Mouse (Mus musculus): ENCODE data around the gene Ddx24. TPM values are rescaled to one million over a fixed set of nuclear protein-coding genes. Genes with fewer than 3 reads are reported as not detected.

Ddx24 gene
- polyA plus RNA-seq, 1 experiment, result 37.5 TPM

- TF ChIP-seq POLR2A (IDR thresholded peaks at IDR 0.05; ENCODE audit: low read depth, low read length) (no peak), CTCF (conservative IDR thresholded peaks at IDR 0.05; ENCODE audit: insufficient read depth, insufficient read length, low read depth, low read length) (no peak)
- Histone ChIP-seq H3K4me3 (ENCODE audit: insufficient read depth, low read depth, low read length) (no peak overlapping the region), H3K36me3 (ENCODE audit: control insufficient read depth, insufficient read depth, low read length) (0 out of 2 replicates have a peak, but pooled peaks cover 2% of the 10 kb centered on the region), H3K27ac (ENCODE audit: insufficient read depth, low read depth, low read length) (no peak overlapping the region), H3K4me1 (ENCODE audit: control insufficient read depth, insufficient read depth, low read length) (no peaks in the 10 kb centered on the region), H3K27me3 (replicated peaks; ENCODE audit: control insufficient read depth, insufficient read depth, low read length) (no peaks in the 10 kb centered on the region)
- DNase-seq, result no peak
- 90% methylated on average over 10 of the region's 10 CpGs for WGBS
These were observed 17.5 kb downstream of the Ddx24 start for GRCm38 (mm10) chr12:103408144-103408543.

GRCm38 (mm10) chr12:103407720-103408119 is 17.9 kb downstream of the Ddx24 start, which contains the start of gene 9330161L09Rik:
Gene 9330161L09Rik (minus strand): TSS chr12:103407820.
- no peak for TF ChIP-seq CTCF (conservative IDR thresholded peaks at IDR 0.05; ENCODE audit: insufficient read depth, insufficient read length, low read depth, low read length)
- TF ChIP-seq POLR2A (IDR thresholded peaks at IDR 0.05; ENCODE audit: low read depth, low read length), result no peak
- 87% methylated on average over 4 of the region's 4 CpGs for WGBS

GRCm38 (mm10) chr12:103404131-103404530 is 21.5 kb downstream of the Ddx24 start:
- Histone ChIP-seq H3K4me3 (ENCODE audit: insufficient read depth, low read depth, low read length) (no peak overlapping the region), H3K36me3 (ENCODE audit: control insufficient read depth, insufficient read depth, low read length) (no peaks in the 10 kb centered on the region), H3K4me1 (ENCODE audit: control insufficient read depth, insufficient read depth, low read length) (no peaks in the 10 kb centered on the region), H3K27ac (ENCODE audit: insufficient read depth, low read depth, low read length) (no peak overlapping the region), H3K27me3 (replicated peaks; ENCODE audit: control insufficient read depth, insufficient read depth, low read length) (no peaks in the 10 kb centered on the region)
- WGBS, result 83% methylated on average over 18 of the region's 18 CpGs
- no peak for TF ChIP-seq CTCF (conservative IDR thresholded peaks at IDR 0.05; ENCODE audit: insufficient read depth, insufficient read length, low read depth, low read length)
- TF ChIP-seq POLR2A (IDR thresholded peaks at IDR 0.05; ENCODE audit: low read depth, low read length), result no peak
- DNase-seq, result no peak

More at GRCm38 (mm10) chr12:103407720-103408119, 17.9 kb downstream of the Ddx24 start, which contains the start of gene 9330161L09Rik:
- DNase-seq, result no peak
- Histone ChIP-seq H3K36me3 (ENCODE audit: control insufficient read depth, insufficient read depth, low read length) (0 out of 2 replicates have a peak, but pooled peaks cover 2% of the 10 kb centered on the region), H3K27ac (ENCODE audit: insufficient read depth, low read depth, low read length) (no peak within 1 kb of the TSS), H3K4me3 (ENCODE audit: insufficient read depth, low read depth, low read length) (no peak within 1 kb of the TSS), H3K27me3 (replicated peaks; ENCODE audit: control insufficient read depth, insufficient read depth, low read length) (no peaks in the 10 kb centered on the region), H3K4me1 (ENCODE audit: control insufficient read depth, insufficient read depth, low read length) (no peaks in the 10 kb centered on the region)

GRCm38 (mm10) chr12:103396751-103397150 is 28.9 kb downstream of the Ddx24 start:
- WGBS, result 83% methylated on average over 7 of the region's 7 CpGs
- H3K4me3 ChIP-seq (ENCODE audit: insufficient read depth, low read depth, low read length), result no peak overlapping the region
- no peaks in the 10 kb centered on the region for H3K36me3 ChIP-seq (ENCODE audit: control insufficient read depth, insufficient read depth, low read length)
- TF ChIP-seq CTCF (conservative IDR thresholded peaks at IDR 0.05; ENCODE audit: insufficient read depth, insufficient read length, low read depth, low read length) (no peak), POLR2A (IDR thresholded peaks at IDR 0.05; ENCODE audit: low read depth, low read length) (no peak)
- peaks cover 7% of the 10 kb centered on the region for H3K4me1 ChIP-seq (ENCODE audit: control insufficient read depth, insufficient read depth, low read length)
- no peaks in the 10 kb centered on the region for H3K27me3 ChIP-seq (replicated peaks; ENCODE audit: control insufficient read depth, insufficient read depth, low read length)
- H3K27ac ChIP-seq (ENCODE audit: insufficient read depth, low read depth, low read length), result no peak overlapping the region
- no peak for DNase-seq

GRCm38 (mm10) chr12:103395486-103396275 is 29.9 kb downstream of the Ddx24 start:
- Histone ChIP-seq H3K36me3 (ENCODE audit: control insufficient read depth, insufficient read depth, low read length) (no peaks in the 10 kb centered on the region), H3K4me1 (ENCODE audit: control insufficient read depth, insufficient read depth, low read length) (peaks cover 7% of the 10 kb centered on the region), H3K27me3 (replicated peaks; ENCODE audit: control insufficient read depth, insufficient read depth, low read length) (no peaks in the 10 kb centered on the region), H3K27ac (ENCODE audit: insufficient read depth, low read depth, low read length) (peak overlapping the region; percentile 4; the same call in 1 of the 2 replicates), H3K4me3 (ENCODE audit: insufficient read depth, low read depth, low read length) (no peak overlapping the region)
- TF ChIP-seq CTCF (conservative IDR thresholded peaks at IDR 0.05; ENCODE audit: insufficient read depth, insufficient read length, low read depth, low read length) (no peak), POLR2A (IDR thresholded peaks at IDR 0.05; ENCODE audit: low read depth, low read length) (no peak)
- WGBS, result 31% methylated on average over 12 of the region's 12 CpGs
- peak; percentile 84 for DNase-seq

- Histone ChIP-seq H3K36me3 (ENCODE audit: control insufficient read depth, insufficient read depth, low read length) (no peaks in the 10 kb centered on the region), H3K27ac (ENCODE audit: insufficient read depth, low read depth, low read length) (no peak overlapping the region), H3K4me3 (ENCODE audit: insufficient read depth, low read depth, low read length) (no peak overlapping the region), H3K27me3 (replicated peaks; ENCODE audit: control insufficient read depth, insufficient read depth, low read length) (no peaks in the 10 kb centered on the region), H3K4me1 (ENCODE audit: control insufficient read depth, insufficient read depth, low read length) (peaks cover 10% of the 10 kb centered on the region)
- 71% methylated on average over 6 of the region's 6 CpGs for WGBS
- DNase-seq, result no peak
- TF ChIP-seq POLR2A (IDR thresholded peaks at IDR 0.05; ENCODE audit: low read depth, low read length), result no peak
- TF ChIP-seq CTCF (conservative IDR thresholded peaks at IDR 0.05; ENCODE audit: insufficient read depth, insufficient read length, low read depth, low read length), result no peak
These were observed 32.1 kb downstream of the Ddx24 start for GRCm38 (mm10) chr12:103393528-103393927.

GRCm38 (mm10) chr12:103391098-103391497 is 34.5 kb downstream of the Ddx24 start:
- WGBS, result 81% methylated on average over 7 of the region's 7 CpGs
- Histone ChIP-seq H3K27ac (ENCODE audit: insufficient read depth, low read depth, low read length) (no peak overlapping the region), H3K4me1 (ENCODE audit: control insufficient read depth, insufficient read depth, low read length) (peaks cover 10% of the 10 kb centered on the region), H3K36me3 (ENCODE audit: control insufficient read depth, insufficient read depth, low read length) (no peaks in the 10 kb centered on the region), H3K4me3 (ENCODE audit: insufficient read depth, low read depth, low read length) (no peak overlapping the region), H3K27me3 (replicated peaks; ENCODE audit: control insufficient read depth, insufficient read depth, low read length) (no peaks in the 10 kb centered on the region)
- DNase-seq, result no peak
- TF ChIP-seq CTCF (conservative IDR thresholded peaks at IDR 0.05; ENCODE audit: insufficient read depth, insufficient read length, low read depth, low read length), result no peak
- TF ChIP-seq POLR2A (IDR thresholded peaks at IDR 0.05; ENCODE audit: low read depth, low read length), result no peak

Measured in kidney, adult 2 months (tissue).